Mouse (Mus musculus): ENCODE data around the gene Pxdn.

Pxdn gene

DNA sequence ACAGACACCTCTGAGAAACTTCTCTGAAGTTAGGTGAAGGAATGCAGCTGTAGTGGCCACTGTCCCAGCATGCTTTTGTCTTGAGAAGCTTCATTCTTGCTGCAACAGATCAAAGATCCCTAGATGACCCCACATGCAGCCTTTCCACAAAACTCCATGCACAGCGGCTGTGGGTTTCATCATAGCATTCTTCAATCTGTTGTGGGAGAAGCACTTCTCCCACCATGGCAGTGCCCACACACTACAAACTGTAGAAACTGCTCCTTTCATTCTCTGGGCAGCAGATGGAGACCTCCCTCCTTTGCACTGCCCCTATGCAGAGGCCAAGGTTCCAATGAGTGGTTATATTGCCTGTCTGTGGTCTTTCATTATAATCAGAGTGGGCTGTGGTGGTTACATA, 91.7 kb downstream of the Pxdn start:
- DNase-seq = no peak

GRCm38 (mm10) chr12:30030571-30030970, 93.2 kb downstream of the Pxdn start:
- DNase-seq = no peak

- no peak for DNase-seq
Measured at GRCm38 (mm10) chr12:30034681-30035080, 97.3 kb downstream of the Pxdn start.

GRCm38 (mm10) chr12:30035406-30035805, 98.0 kb downstream of the Pxdn start:
- DNase-seq = no peak

DNA sequence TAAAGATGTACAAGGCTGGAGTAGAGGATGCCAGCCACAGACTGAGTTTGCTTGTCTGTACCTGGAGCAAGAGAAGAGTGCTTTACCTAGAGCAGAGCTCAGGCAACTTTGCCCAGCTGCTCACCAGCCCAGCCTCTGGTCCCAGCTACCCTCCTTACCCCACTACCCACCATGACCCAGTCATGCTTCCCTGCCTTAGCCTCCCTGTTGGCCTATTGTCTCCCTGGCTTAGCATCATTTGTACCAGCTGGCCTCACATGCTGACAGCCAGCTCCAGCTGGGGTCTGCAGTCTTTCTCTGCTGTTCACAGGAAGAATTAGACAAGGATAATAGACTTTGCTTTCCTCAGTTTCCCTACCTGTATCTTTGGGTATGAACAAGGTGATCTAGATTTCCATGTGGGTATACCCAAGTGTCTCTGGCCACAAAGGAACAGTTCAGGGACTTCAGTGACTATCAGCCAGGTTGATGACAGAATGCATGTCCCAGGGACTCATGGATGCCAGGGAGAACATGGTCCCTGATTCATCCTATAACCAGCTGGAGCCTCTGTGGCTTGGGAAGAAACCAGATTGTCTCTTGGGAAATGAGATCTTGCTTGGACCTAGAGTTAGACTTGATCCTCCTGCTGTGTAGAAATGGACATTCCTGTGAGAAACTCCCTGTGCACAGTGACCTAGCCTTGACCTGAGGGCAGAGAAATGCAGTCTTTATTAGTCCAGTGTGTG, 98.6 kb downstream of the Pxdn start:
- DNase-seq = no peak

DNA sequence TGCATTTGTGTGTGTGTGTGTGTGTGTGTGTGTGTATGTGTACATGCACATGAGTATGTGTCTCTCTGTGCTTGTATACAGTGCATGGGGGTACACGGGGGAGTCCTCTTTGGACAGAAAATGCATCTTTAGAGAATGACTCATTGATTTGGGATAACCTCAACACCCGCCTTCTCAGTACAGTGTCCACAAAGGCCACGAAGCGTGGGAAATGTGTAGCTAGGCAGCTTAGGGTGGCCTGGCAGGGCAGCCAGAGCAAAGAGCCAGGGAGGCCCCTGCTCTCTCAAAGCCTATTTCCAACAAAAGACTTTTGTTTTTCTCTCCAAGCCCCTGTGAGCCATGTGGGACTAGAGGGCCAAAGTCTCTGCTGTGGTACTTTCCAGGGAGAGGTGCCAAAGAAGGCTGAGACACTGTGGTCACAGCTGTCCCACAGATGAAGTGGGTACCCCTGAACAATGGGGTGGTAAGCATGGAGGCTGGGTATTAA, 99.2 kb downstream of the Pxdn start:
- DNase-seq = peak; percentile 11

GRCm38 (mm10) chr12:30039565-30039964, 102.2 kb downstream of the Pxdn start:
- DNase-seq = peak; percentile 20

GRCm38 (mm10) chr12:30040150-30040549, 102.7 kb downstream of the Pxdn start:
- no peak for DNase-seq

GRCm38 (mm10) chr12:30048848-30049247, 111.4 kb downstream of the Pxdn start:
- DNase-seq = no peak

- DNase-seq = no peak
Measured at GRCm38 (mm10) chr12:30049818-30050217, 112.4 kb downstream of the Pxdn start.

- peak; percentile 22 for DNase-seq
Measured at GRCm38 (mm10) chr12:30050235-30050634, 112.8 kb downstream of the Pxdn start.

DNA sequence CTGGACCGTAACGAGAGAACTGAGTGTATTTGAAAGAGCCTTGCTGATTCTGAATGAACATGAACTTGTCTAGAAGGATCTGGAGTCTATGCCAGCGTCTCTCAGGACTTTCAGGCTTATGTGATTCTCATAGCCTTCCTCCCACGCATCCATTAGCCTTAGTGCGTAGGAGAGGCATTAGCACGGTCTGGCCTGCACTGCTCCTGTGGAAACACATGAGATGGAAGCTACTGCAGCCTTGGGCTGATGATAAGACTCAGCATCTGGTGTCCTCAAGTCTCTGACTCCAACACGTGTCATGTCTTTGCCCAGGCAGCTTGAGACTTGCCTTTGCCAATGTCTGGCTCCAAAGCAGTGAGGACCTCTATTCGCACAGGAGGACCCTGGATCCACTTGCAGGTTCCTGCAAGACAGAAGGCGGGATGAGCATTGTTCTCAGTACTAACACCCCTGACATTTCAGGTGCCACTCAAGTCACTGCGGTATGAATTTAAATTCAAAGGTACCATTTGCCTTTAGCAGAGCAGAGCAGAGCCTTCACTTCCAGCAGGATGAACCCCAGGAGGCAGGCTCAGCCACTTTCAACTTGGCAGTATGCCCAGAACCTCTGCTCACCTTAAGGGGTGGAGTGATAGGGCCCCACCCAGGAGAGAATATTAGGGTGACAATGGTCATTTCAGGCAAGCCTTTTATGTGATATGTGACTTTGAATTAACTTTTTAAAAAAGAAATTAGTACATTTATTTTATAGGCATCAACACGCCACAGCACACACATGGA, 117.5 kb downstream of the Pxdn start:
- no peak for DNase-seq

- no peak for DNase-seq
Measured at GRCm38 (mm10) chr12:30058044-30058443, 120.6 kb downstream of the Pxdn start.

DNA sequence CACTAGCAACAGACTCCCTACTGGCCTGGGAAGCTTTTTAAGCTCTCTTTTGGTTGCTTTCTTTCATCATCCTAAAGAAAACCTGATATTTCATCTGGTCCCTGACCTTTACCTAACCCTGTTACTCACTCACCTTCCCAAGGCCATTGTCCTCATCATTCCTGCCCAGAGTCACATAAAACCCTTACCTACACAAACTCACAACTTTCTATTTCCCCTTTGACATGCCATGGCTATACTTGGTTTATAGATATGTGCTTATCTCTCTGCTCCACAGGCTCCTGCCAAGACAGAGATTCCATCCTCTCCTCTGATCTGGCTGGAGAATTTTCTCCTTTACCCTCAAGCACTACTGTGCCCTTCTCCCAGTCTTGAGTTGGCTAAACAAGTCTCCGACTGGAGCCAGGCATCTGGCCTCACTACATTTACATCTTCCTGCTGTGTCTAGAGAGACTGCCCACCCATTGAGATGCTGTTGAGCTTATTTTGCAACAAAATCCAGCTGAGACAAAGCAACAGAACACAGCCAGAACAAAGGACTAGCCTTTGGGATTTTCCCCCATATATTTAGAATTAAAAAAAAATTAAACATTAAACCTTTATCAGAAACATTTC, 124.2 kb downstream of the Pxdn start:
- no peak for DNase-seq

GRCm38 (mm10) chr12:30062118-30062505, 124.7 kb downstream of the Pxdn start:
- no peak for DNase-seq

Measured in cerebellum, adult 9-11 months (tissue).